Mouse (Mus musculus) left cerebral cortex, postnatal 10 days (tissue): ENCODE measurements at regions not wholly inside any gene's neighbourhood (a gene's known extent, or its start where the extent isn't known, plus 50 kb on each side); places are given as distances from the start of the nearest gene placed in this dataset.
"Not testable (repeated sequence)": the region's sequence is repeated elsewhere in the genome, so short reads cannot be mapped to it uniquely, and the experiment has no call there.

Experiments used
- DNase-seq, 2 experiments: peaks; one replicate each; pipeline ENCODE4 v3.0.0; 2021 to 2022; ENCODE audit warnings: low spot score in 2 of 2, mixed read lengths in 1 of 2; ENCODE audit errors: extremely low spot score in 1 of 2
- intact Hi-C: fragments of 180-260 bp; cut with DNase I; formaldehyde crosslinking; loops from one replicate; pipeline ENCODE4 v1.15.1; 2025

GRCm38 (mm10) chrX:58812824-58813223, 96.3 kb upstream of the 4930550L24Rik start:
- not testable (repeated sequence) for DNase-seq
- intact Hi-C loops: loop anchor here (10.0 kb wide), 1 partner anchor 322 kb away; no protein-coding TSS in a partner anchor
